Mouse (Mus musculus): Measurements from ENCODE around the gene Cnp. TPM values are rescaled to one million over a fixed set of nuclear protein-coding genes. Genes with fewer than 3 reads are reported as not detected.
"Not testable (repeated sequence)": the region's sequence is repeated elsewhere in the genome, so short reads cannot be mapped to it uniquely, and the experiment has no call there.

Gene Cnp
- polyA plus RNA-seq, 1 experiment: 10.2 TPM

DNA sequence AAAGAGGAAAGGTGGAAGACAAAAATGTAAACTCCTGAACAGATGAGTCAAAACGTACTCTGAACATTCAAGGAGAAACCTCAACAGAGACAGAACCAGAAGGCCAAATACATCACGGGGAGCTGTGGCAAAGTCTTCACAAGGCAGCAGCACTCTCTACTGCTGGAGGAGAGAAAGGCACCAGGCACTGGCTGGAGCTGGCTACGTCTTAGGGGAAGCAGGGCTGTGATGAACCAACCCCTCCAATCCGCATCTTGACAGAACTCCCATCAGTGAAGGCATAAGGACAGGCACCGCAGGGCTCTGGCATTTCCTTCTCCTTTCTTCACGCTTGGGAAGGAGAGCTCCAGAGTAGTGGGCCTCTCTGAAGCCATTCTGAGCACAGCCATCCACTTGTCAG, 36.9 kb downstream of the Cnp start:
- Histone ChIP-seq H3K79me2 (ENCODE audit: control insufficient read depth, insufficient read depth) (peaks cover 100% of the 10 kb centered on the region), H3K79me3 (ENCODE audit: low read depth) (peaks cover 97% of the 10 kb centered on the region), H3K4me3 (ENCODE audit: insufficient read depth, poor library complexity, severe bottlenecking) (no peak overlapping the region), H3K27me3 (ENCODE audit: control insufficient read depth, insufficient read depth, insufficient read length) (no peaks in the 10 kb centered on the region), H3K36me3 (ENCODE audit: control insufficient read depth, insufficient read depth) (peaks cover 56% of the 10 kb centered on the region), H3ac (ENCODE audit: control insufficient read depth, insufficient read length, low read depth) (no peak overlapping the region)
- TF ChIP-seq FOSL1 (IDR thresholded peaks at IDR 0.05; ENCODE audit: insufficient read depth, low read length, poor library complexity, severe bottlenecking): no peak
- TF ChIP-seq MYOG (IDR thresholded peaks at IDR 0.05; ENCODE audit: control insufficient read depth, extremely low read depth, insufficient read length): no peak
- TF ChIP-seq USF1 (IDR thresholded peaks at IDR 0.05; ENCODE audit: low read depth): no peak
- no peak for TF ChIP-seq CEBPB (IDR thresholded peaks at IDR 0.05; ENCODE audit: low read depth)
- no peak for TF ChIP-seq CTCF (IDR thresholded peaks at IDR 0.05; ENCODE audit: control insufficient read depth, insufficient read depth, insufficient read length)
- no peak for TF ChIP-seq MAX (IDR thresholded peaks at IDR 0.05)
- no peak for TF ChIP-seq MYOD1 (IDR thresholded peaks at IDR 0.05; ENCODE audit: control insufficient read depth, insufficient read length, low read depth)

- peaks cover 47% of the 10 kb centered on the region for H3K36me3 ChIP-seq (ENCODE audit: control insufficient read depth, insufficient read depth)
- H3K79me2 ChIP-seq (ENCODE audit: control insufficient read depth, insufficient read depth): peaks cover 100% of the 10 kb centered on the region
- H3K4me3 ChIP-seq (ENCODE audit: insufficient read depth, poor library complexity, severe bottlenecking): no peak overlapping the region
- TF ChIP-seq MYOD1 (IDR thresholded peaks at IDR 0.05; ENCODE audit: control insufficient read depth, insufficient read length, low read depth): no peak
- no peaks in the 10 kb centered on the region for H3K27me3 ChIP-seq (ENCODE audit: control insufficient read depth, insufficient read depth, insufficient read length)
- peaks cover 98% of the 10 kb centered on the region for H3K79me3 ChIP-seq (ENCODE audit: low read depth)
- no peak overlapping the region for H3ac ChIP-seq (ENCODE audit: control insufficient read depth, insufficient read length, low read depth)
Observed at GRCm38 (mm10) chr11:100613241-100613640, 38.5 kb downstream of the Cnp start.

DNA sequence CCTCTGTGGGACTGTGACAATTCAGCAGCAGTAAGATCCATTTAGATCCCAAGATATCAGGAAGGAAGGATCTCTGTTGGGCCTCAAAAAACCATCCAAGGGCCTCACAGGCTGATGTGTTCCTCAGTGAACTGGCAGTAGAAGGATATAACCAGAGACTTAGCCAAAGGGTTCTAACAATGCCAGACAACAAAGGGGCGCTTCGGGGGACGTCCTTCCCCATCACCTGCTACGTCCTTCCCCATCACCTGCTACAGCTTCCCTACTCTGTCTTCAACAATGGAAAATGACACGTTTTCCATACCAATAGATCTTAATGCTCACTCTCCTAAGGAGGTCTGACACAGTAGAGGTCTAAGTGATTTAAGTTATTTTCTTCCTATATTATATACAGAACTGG, 41.6 kb downstream of the Cnp start:
- Histone ChIP-seq H3K27me3 (ENCODE audit: control insufficient read depth, insufficient read depth, insufficient read length) (no peaks in the 10 kb centered on the region), H3ac (ENCODE audit: control insufficient read depth, insufficient read length, low read depth) (no peak overlapping the region), H3K4me3 (ENCODE audit: insufficient read depth, poor library complexity, severe bottlenecking) (no peak overlapping the region), H3K79me3 (ENCODE audit: low read depth) (peaks cover 77% of the 10 kb centered on the region), H3K36me3 (ENCODE audit: control insufficient read depth, insufficient read depth) (peaks cover 21% of the 10 kb centered on the region), H3K79me2 (ENCODE audit: control insufficient read depth, insufficient read depth) (peaks cover 85% of the 10 kb centered on the region)
- TF ChIP-seq CEBPB (IDR thresholded peaks at IDR 0.05; ENCODE audit: low read depth) (no peak), MAX (IDR thresholded peaks at IDR 0.05) (no peak), MYOD1 (IDR thresholded peaks at IDR 0.05; ENCODE audit: control insufficient read depth, insufficient read length, low read depth) (no peak), MYOG (IDR thresholded peaks at IDR 0.05; ENCODE audit: control insufficient read depth, extremely low read depth, insufficient read length) (no peak), FOSL1 (IDR thresholded peaks at IDR 0.05; ENCODE audit: insufficient read depth, low read length, poor library complexity, severe bottlenecking) (no peak), USF1 (IDR thresholded peaks at IDR 0.05; ENCODE audit: low read depth) (no peak), CTCF (IDR thresholded peaks at IDR 0.05; ENCODE audit: control insufficient read depth, insufficient read depth, insufficient read length) (no peak)

DNA sequence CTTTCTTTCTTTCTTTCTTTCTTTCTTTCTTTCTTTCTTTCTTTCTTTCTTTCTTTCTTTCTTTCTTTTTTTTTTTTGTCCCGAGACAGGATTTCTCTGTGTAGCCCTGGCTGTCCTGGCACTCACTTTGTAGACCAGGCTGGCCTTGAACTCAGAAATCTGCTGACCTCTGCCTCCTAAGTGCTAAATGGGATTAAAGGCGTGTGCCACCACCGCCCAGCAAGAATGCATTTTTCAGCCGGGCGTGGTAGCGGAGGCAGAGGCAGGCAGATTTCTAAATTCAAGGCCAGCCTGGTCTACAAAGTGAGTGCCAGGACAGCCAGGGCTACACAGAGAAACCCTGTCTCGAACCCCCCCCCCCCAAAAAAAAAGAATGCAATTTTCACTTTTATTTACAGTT, 42.1 kb downstream of the Cnp start:
- not testable (repeated sequence) for H3ac ChIP-seq (ENCODE audit: control insufficient read depth, insufficient read length, low read depth); H3K27me3 ChIP-seq (ENCODE audit: control insufficient read depth, insufficient read depth, insufficient read length); H3K4me3 ChIP-seq (ENCODE audit: insufficient read depth, poor library complexity, severe bottlenecking)
- H3K79me3 ChIP-seq (ENCODE audit: low read depth): peaks cover 72% of the 10 kb centered on the region
- peaks cover 80% of the 10 kb centered on the region for H3K79me2 ChIP-seq (ENCODE audit: control insufficient read depth, insufficient read depth)
- H3K36me3 ChIP-seq (ENCODE audit: control insufficient read depth, insufficient read depth): peaks cover 20% of the 10 kb centered on the region

GRCm38 (mm10) chr11:100617480-100617879, 42.8 kb downstream of the Cnp start:
- Histone ChIP-seq H3K36me3 (ENCODE audit: control insufficient read depth, insufficient read depth) (peaks cover 14% of the 10 kb centered on the region), H3ac (ENCODE audit: control insufficient read depth, insufficient read length, low read depth) (no peak overlapping the region), H3K79me2 (ENCODE audit: control insufficient read depth, insufficient read depth) (peaks cover 74% of the 10 kb centered on the region), H3K79me3 (ENCODE audit: low read depth) (peaks cover 68% of the 10 kb centered on the region), H3K4me3 (ENCODE audit: insufficient read depth, poor library complexity, severe bottlenecking) (no peak overlapping the region), H3K27me3 (ENCODE audit: control insufficient read depth, insufficient read depth, insufficient read length) (no peaks in the 10 kb centered on the region)
- TF ChIP-seq USF1 (IDR thresholded peaks at IDR 0.05; ENCODE audit: low read depth): no peak

DNA sequence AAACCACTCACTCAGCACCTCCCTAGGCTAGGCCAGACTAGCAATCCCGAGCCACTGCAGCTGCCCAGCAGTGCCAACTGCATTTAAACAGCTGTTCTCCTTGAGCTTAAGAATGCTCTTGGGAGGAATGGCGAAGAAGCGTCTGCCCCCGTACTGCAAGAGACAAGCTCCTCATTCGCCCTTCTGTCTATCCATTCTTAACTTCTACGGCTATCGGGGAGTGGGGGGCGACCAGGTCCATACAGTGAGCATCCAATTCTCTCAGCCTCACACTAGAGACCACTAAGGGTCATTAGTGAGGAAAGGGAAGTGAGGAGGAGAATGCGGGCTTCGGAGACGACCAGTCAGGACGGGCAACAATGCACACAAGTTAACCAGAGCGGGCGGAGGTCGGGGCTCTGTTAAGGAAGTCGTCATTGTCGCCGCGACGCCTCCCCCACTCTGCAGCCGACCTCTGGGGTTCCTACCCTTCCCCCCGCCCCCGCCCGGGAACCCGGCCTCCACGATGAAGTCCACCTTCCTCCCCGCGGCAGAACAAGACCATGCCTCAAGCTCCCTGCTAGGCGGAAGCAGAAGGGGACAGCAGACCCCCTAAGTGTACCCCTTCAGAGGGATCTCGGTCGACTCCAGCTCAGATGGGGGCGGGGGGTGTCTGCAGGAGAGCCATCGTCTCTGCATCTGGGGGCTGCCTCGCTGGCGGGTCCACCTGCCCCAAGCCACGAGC, 44.2 kb downstream of the Cnp start, which contains the start of gene Nkiras2:
Gene Nkiras2, plus strand, starts transcription at position 484 of the 724 bp plus-strand sequence.
- Histone ChIP-seq H3K27me3 (ENCODE audit: control insufficient read depth, insufficient read depth, insufficient read length) (no peaks in the 10 kb centered on the region), H3K79me3 (ENCODE audit: low read depth) (peaks cover 55% of the 10 kb centered on the region), H3K79me2 (ENCODE audit: control insufficient read depth, insufficient read depth) (peaks cover 70% of the 10 kb centered on the region), H3ac (ENCODE audit: control insufficient read depth, insufficient read length, low read depth) (peak within 1 kb of the TSS; percentile 94), H3K4me3 (ENCODE audit: insufficient read depth, poor library complexity, severe bottlenecking) (peak within 1 kb of the TSS; percentile 100), H3K36me3 (ENCODE audit: control insufficient read depth, insufficient read depth) (peaks cover 11% of the 10 kb centered on the region)
- no peak for TF ChIP-seq CEBPB (IDR thresholded peaks at IDR 0.05; ENCODE audit: low read depth)
- TF ChIP-seq MAX (IDR thresholded peaks at IDR 0.05): no peak
- no peak for TF ChIP-seq USF1 (IDR thresholded peaks at IDR 0.05; ENCODE audit: low read depth)
- TF ChIP-seq MYOD1 (IDR thresholded peaks at IDR 0.05; ENCODE audit: control insufficient read depth, insufficient read length, low read depth): no peak
- no peak for TF ChIP-seq MYOG (IDR thresholded peaks at IDR 0.05; ENCODE audit: control insufficient read depth, extremely low read depth, insufficient read length)
- TF ChIP-seq FOSL1 (IDR thresholded peaks at IDR 0.05; ENCODE audit: insufficient read depth, low read length, poor library complexity, severe bottlenecking): no peak
- no peak for TF ChIP-seq CTCF (IDR thresholded peaks at IDR 0.05; ENCODE audit: control insufficient read depth, insufficient read depth, insufficient read length)
